Mouse (Mus musculus) lung, embryonic 14.5 days (tissue): Measurements from ENCODE around the gene Tjp1. TPM values are rescaled to one million over a fixed set of nuclear protein-coding genes. Genes with fewer than 3 reads are reported as not detected.

ENCODE experiments used
- ATAC-seq: fragments of 200-750 bp; cut with Nextera tagmentation; 2 replicates; pipeline ENCODE4 v1.8.0; 2017; ENCODE audit warnings: mild to moderate bottlenecking, moderate TSS enrichment, moderate library complexity; ENCODE audit not compliant: insufficient read depth
- DNase-seq: peaks from one replicate; pipeline ENCODE4 v3.0.0-alpha.2; 2015
- H3K27ac ChIP-seq: fragments of 300-500 bp; sonication (generic); 2 replicates; pipeline ENCODE4 v1.5.1; 2014; ENCODE audit warnings: low read depth, mild to moderate bottlenecking, moderate library complexity
- H3K27me3 ChIP-seq: fragments of 300-500 bp; sonication (generic); 2 replicates; pipeline ENCODE4 v1.6.1; 2014; ENCODE audit warnings: low read length, control low read depth; ENCODE audit not compliant: insufficient read depth
- H3K36me3 ChIP-seq: fragments of 300-500 bp; sonication (generic); 2 replicates; pipeline ENCODE4 v1.6.1; 2014; ENCODE audit warnings: control low read depth; ENCODE audit not compliant: insufficient read depth
- H3K4me1 ChIP-seq: fragments of 300-500 bp; sonication (generic); 2 replicates; pipeline ENCODE4 v1.6.1; 2014; ENCODE audit warnings: antibody characterized with exemption, control low read depth; ENCODE audit not compliant: insufficient read depth
- H3K4me2 ChIP-seq: fragments of 300-500 bp; sonication (generic); 2 replicates; pipeline ENCODE4 v1.6.1; 2014; ENCODE audit warnings: mild to moderate bottlenecking
- H3K4me3 ChIP-seq: fragments of 300-500 bp; sonication (generic); 2 replicates; pipeline ENCODE4 v1.5.1; 2014; ENCODE audit warnings: low read depth, low read length
- H3K9ac ChIP-seq: fragments of 300-500 bp; sonication (generic); 2 replicates; pipeline ENCODE4 v1.6.1; 2014
- H3K9me3 ChIP-seq: fragments of 300-500 bp; sonication (generic); 2 replicates; pipeline ENCODE4 v1.6.1; 2016; ENCODE audit warnings: low read depth, low read length, control low read depth
- CTCF ChIP-seq: IDR thresholded peaks from 2 replicates; pipeline ENCODE4 v1.5.1; 2016; ENCODE audit warnings: antibody characterized with exemption, low read depth
- WGBS: fragments of 180-500 bp; shearing (Covaris S2); extraction: QIAGEN DNeasy Blood & Tissue Kit; methylation state at CpG from one replicate; pipeline ENCODE4 v1.1.7; 2014; 5-methylcytosine and 5-hydroxymethylcytosine counted together
- polyA plus RNA-seq: library from polyadenylated mRNA; unstranded; fragments of >200 nt; fragmentation: Nextera tagmentation; extraction: Ambion mirVana; gene quantifications from 2 replicates; pipeline ENCODE4 v1.2.1, GENCODE M21; 2014

Tjp1 gene
- polyA plus RNA-seq, 1 experiment from 2014 or later, result 32.2 TPM

- WGBS, result 23% methylated on average over 2 of the region's 2 CpGs
- DNase-seq (peak; percentile 59), ATAC-seq (no peak)
- no peaks in the 10 kb centered on the region for H3K27me3 ChIP-seq
- no peak overlapping the region for H3K4me2 ChIP-seq
- no peak overlapping the region for H3K4me3 ChIP-seq
- H3K36me3 ChIP-seq, result no peaks in the 10 kb centered on the region
- 0 out of 2 replicates have a peak, but pooled peaks cover 8% of the 10 kb centered on the region for H3K4me1 ChIP-seq
- H3K9me3 ChIP-seq, result no peaks in the 10 kb centered on the region
- no peak for TF ChIP-seq CTCF
- no peak overlapping the region for H3K27ac ChIP-seq
- no peak overlapping the region for H3K9ac ChIP-seq
Observed at GRCm38 (mm10) chr7:65456031-65456430, 71.5 kb downstream of the Tjp1 start.

GRCm38 (mm10) chr7:65455208-65455607, 72.4 kb downstream of the Tjp1 start:
- 76% methylated on average over 3 of the region's 3 CpGs for WGBS
- Histone ChIP-seq H3K4me3 (no peak overlapping the region), H3K27ac (no peak overlapping the region), H3K9me3 (no peaks in the 10 kb centered on the region), H3K4me2 (no peak overlapping the region), H3K27me3 (no peaks in the 10 kb centered on the region), H3K4me1 (0 out of 2 replicates have a peak, but pooled peaks cover 8% of the 10 kb centered on the region), H3K9ac (no peak overlapping the region), H3K36me3 (no peaks in the 10 kb centered on the region)
- DNase-seq (no peak), ATAC-seq (no peak)
- TF ChIP-seq CTCF, result no peak

GRCm38 (mm10) chr7:65454269-65454668, 73.3 kb downstream of the Tjp1 start:
- no peak overlapping the region for H3K4me3 ChIP-seq
- ATAC-seq, result no peak
- H3K27ac ChIP-seq, result no peak overlapping the region
- no peaks in the 10 kb centered on the region for H3K36me3 ChIP-seq
- H3K9ac ChIP-seq, result no peak overlapping the region
- H3K4me2 ChIP-seq, result no peak overlapping the region
- H3K9me3 ChIP-seq, result no peaks in the 10 kb centered on the region
- H3K4me1 ChIP-seq, result 0 out of 2 replicates have a peak, but pooled peaks cover 3% of the 10 kb centered on the region
- H3K27me3 ChIP-seq, result no peaks in the 10 kb centered on the region
- 44% methylated on average over 3 of the region's 3 CpGs for WGBS
- DNase-seq, result no peak
- TF ChIP-seq CTCF, result no peak

- Histone ChIP-seq H3K4me2 (no peak overlapping the region), H3K4me1 (no peaks in the 10 kb centered on the region), H3K27ac (no peak overlapping the region), H3K36me3 (no peaks in the 10 kb centered on the region), H3K4me3 (no peak overlapping the region), H3K9ac (no peak overlapping the region), H3K27me3 (no peaks in the 10 kb centered on the region), H3K9me3 (no peaks in the 10 kb centered on the region)
- no peak for ATAC-seq
- TF ChIP-seq CTCF, result no peak
- no peak for DNase-seq
- 74% methylated on average over 3 of the region's 3 CpGs for WGBS
Observed at GRCm38 (mm10) chr7:65452246-65452645, 75.3 kb downstream of the Tjp1 start.

GRCm38 (mm10) chr7:65450158-65450557, 77.4 kb downstream of the Tjp1 start:
- no peaks in the 10 kb centered on the region for H3K36me3 ChIP-seq
- no peak for ATAC-seq
- DNase-seq, result no peak
- no peak overlapping the region for H3K4me3 ChIP-seq
- no peak for TF ChIP-seq CTCF
- H3K9me3 ChIP-seq, result no peaks in the 10 kb centered on the region
- no peaks in the 10 kb centered on the region for H3K4me1 ChIP-seq
- no peak overlapping the region for H3K9ac ChIP-seq
- H3K27ac ChIP-seq, result no peak overlapping the region
- 71% methylated on average over 5 of the region's 5 CpGs for WGBS
- H3K4me2 ChIP-seq, result no peak overlapping the region
- no peaks in the 10 kb centered on the region for H3K27me3 ChIP-seq

- H3K27me3 ChIP-seq, result no peaks in the 10 kb centered on the region
- no peaks in the 10 kb centered on the region for H3K4me1 ChIP-seq
- DNase-seq (no peak), ATAC-seq (no peak)
- no peaks in the 10 kb centered on the region for H3K9me3 ChIP-seq
- no peak overlapping the region for H3K4me3 ChIP-seq
- H3K27ac ChIP-seq, result no peak overlapping the region
- WGBS, result 79% methylated on average over 4 of the region's 4 CpGs
- no peaks in the 10 kb centered on the region for H3K36me3 ChIP-seq
- no peak for TF ChIP-seq CTCF
- H3K9ac ChIP-seq, result no peak overlapping the region
- no peak overlapping the region for H3K4me2 ChIP-seq
Observed at GRCm38 (mm10) chr7:65441505-65441904, 86.1 kb downstream of the Tjp1 start.

GRCm38 (mm10) chr7:65439518-65439917, 88.1 kb downstream of the Tjp1 start:
- Histone ChIP-seq H3K27ac (no peak overlapping the region), H3K36me3 (no peaks in the 10 kb centered on the region), H3K9me3 (no peaks in the 10 kb centered on the region), H3K4me1 (no peaks in the 10 kb centered on the region), H3K27me3 (no peaks in the 10 kb centered on the region), H3K4me2 (no peak overlapping the region), H3K4me3 (no peak overlapping the region), H3K9ac (no peak overlapping the region)
- 63% methylated on average over 8 of the region's 8 CpGs for WGBS
- ATAC-seq, result no peak
- no peak for DNase-seq
- no peak for TF ChIP-seq CTCF

- no peaks in the 10 kb centered on the region for H3K4me1 ChIP-seq
- no peak overlapping the region for H3K4me3 ChIP-seq
- 79% methylated on average over 5 of the region's 5 CpGs for WGBS
- no peak for ATAC-seq
- H3K9ac ChIP-seq, result no peak overlapping the region
- H3K27ac ChIP-seq, result no peak overlapping the region
- no peaks in the 10 kb centered on the region for H3K27me3 ChIP-seq
- DNase-seq, result no peak
- no peaks in the 10 kb centered on the region for H3K36me3 ChIP-seq
- TF ChIP-seq CTCF, result no peak
- no peaks in the 10 kb centered on the region for H3K9me3 ChIP-seq
- no peak overlapping the region for H3K4me2 ChIP-seq
Observed at GRCm38 (mm10) chr7:65438146-65438545, 89.4 kb downstream of the Tjp1 start.
